Mouse (Mus musculus): Measurements from ENCODE around the gene Tsacc. TPM values are rescaled to one million over a fixed set of nuclear protein-coding genes. Genes with fewer than 3 reads are reported as not detected.

The Tsacc gene
- polyA plus RNA-seq, 1 experiment from 2014 or later: 17.7 TPM

Other genes with a start within 250 kb of the Tsacc start
- 98.7 and 106 TPM in 2 replicates for gene Naxe, start 238.5 kb downstream of the Tsacc start, polyA plus RNA-seq (2014; fragmentation: Nextera tagmentation; extraction: Ambion mirVana)
- not detected in 2 replicates for gene Ttc24, start 218.7 kb downstream of the Tsacc start, polyA plus RNA-seq (2014; fragmentation: Nextera tagmentation; extraction: Ambion mirVana)
- 16.8 and 19.1 TPM in 2 replicates for gene Iqgap3, start 215.0 kb downstream of the Tsacc start, polyA plus RNA-seq (2014; fragmentation: Nextera tagmentation; extraction: Ambion mirVana)
- 27.6 and 28.0 TPM in 2 replicates for gene Mef2d, start 154.6 kb downstream of the Tsacc start, polyA plus RNA-seq (2014; fragmentation: Nextera tagmentation; extraction: Ambion mirVana)
- gene Rhbg, start 42.3 kb downstream of the Tsacc start, polyA plus RNA-seq (2014; fragmentation: Nextera tagmentation; extraction: Ambion mirVana): 16.3 and 19.5 TPM in 2 replicates
- 0.31 and 1.4 TPM in 2 replicates for gene Gm38392, start 9.8 kb downstream of the Tsacc start, polyA plus RNA-seq (2014; fragmentation: Nextera tagmentation; extraction: Ambion mirVana)
- gene Cct3, start 117 bp upstream of the Tsacc start, polyA plus RNA-seq (2014; fragmentation: Nextera tagmentation; extraction: Ambion mirVana): 694 and 747 TPM in 2 replicates
- 111 and 113 TPM in 2 replicates for gene Glmp, start 28.0 kb upstream of the Tsacc start, polyA plus RNA-seq (2014; fragmentation: Nextera tagmentation; extraction: Ambion mirVana)
- 2.0 TPM in 2 replicates for gene Tmem79, start 39.1 kb upstream of the Tsacc start, polyA plus RNA-seq (2014; fragmentation: Nextera tagmentation; extraction: Ambion mirVana)
- gene Smg5, start 39.3 kb upstream of the Tsacc start, polyA plus RNA-seq (2014; fragmentation: Nextera tagmentation; extraction: Ambion mirVana): 52.0 TPM in 2 replicates
- 5.6 and 7.0 TPM in 2 replicates for gene Paqr6, start 67.6 kb upstream of the Tsacc start, polyA plus RNA-seq (2014; fragmentation: Nextera tagmentation; extraction: Ambion mirVana)
- 0.12 and 0.40 TPM in 2 replicates for gene Bglap3, start 75.7 kb upstream of the Tsacc start, polyA plus RNA-seq (2014; fragmentation: Nextera tagmentation; extraction: Ambion mirVana)
- gene Bglap2, start 81.7 kb upstream of the Tsacc start, polyA plus RNA-seq (2014; fragmentation: Nextera tagmentation; extraction: Ambion mirVana): not detected in 2 replicates
- not detected in 2 replicates for gene Bglap, start 87.5 kb upstream of the Tsacc start, polyA plus RNA-seq (2014; fragmentation: Nextera tagmentation; extraction: Ambion mirVana)
- gene Pmf1, start 113.3 kb upstream of the Tsacc start, polyA plus RNA-seq (2014; fragmentation: Nextera tagmentation; extraction: Ambion mirVana): 153 and 165 TPM in 2 replicates
- gene Slc25a44, start 128.1 kb upstream of the Tsacc start, polyA plus RNA-seq (2014; fragmentation: Nextera tagmentation; extraction: Ambion mirVana): 20.6 and 20.7 TPM in 2 replicates
- 14.3 and 19.0 TPM in 2 replicates for gene Sema4a, start 164.2 kb upstream of the Tsacc start, polyA plus RNA-seq (2014; fragmentation: Nextera tagmentation; extraction: Ambion mirVana)
- 155 and 157 TPM in 2 replicates for gene Lmna, start 213.0 kb upstream of the Tsacc start, polyA plus RNA-seq (2014; fragmentation: Nextera tagmentation; extraction: Ambion mirVana)
- 9.4 and 10.2 TPM in 2 replicates for gene Mex3a, start 235.4 kb upstream of the Tsacc start, polyA plus RNA-seq (2014; fragmentation: Nextera tagmentation; extraction: Ambion mirVana)

Measured in liver, embryonic 11.5 days (tissue).